Mouse (Mus musculus): ENCODE data around the gene Pxk.

GRCm38 (mm10) chr14:8054310-8055102, 43.5 kb upstream of the Pxk start:
- no peak for TF ChIP-seq CTCF (IDR thresholded peaks at IDR 0.05; ENCODE audit: low read depth)
- TF ChIP-seq EP300 (IDR thresholded peaks at IDR 0.05; ENCODE audit: low read depth) = no peak

Data from liver, postnatal 0 days (tissue).